Mouse (Mus musculus): Measurements from ENCODE around the gene Pced1b.

DNA sequence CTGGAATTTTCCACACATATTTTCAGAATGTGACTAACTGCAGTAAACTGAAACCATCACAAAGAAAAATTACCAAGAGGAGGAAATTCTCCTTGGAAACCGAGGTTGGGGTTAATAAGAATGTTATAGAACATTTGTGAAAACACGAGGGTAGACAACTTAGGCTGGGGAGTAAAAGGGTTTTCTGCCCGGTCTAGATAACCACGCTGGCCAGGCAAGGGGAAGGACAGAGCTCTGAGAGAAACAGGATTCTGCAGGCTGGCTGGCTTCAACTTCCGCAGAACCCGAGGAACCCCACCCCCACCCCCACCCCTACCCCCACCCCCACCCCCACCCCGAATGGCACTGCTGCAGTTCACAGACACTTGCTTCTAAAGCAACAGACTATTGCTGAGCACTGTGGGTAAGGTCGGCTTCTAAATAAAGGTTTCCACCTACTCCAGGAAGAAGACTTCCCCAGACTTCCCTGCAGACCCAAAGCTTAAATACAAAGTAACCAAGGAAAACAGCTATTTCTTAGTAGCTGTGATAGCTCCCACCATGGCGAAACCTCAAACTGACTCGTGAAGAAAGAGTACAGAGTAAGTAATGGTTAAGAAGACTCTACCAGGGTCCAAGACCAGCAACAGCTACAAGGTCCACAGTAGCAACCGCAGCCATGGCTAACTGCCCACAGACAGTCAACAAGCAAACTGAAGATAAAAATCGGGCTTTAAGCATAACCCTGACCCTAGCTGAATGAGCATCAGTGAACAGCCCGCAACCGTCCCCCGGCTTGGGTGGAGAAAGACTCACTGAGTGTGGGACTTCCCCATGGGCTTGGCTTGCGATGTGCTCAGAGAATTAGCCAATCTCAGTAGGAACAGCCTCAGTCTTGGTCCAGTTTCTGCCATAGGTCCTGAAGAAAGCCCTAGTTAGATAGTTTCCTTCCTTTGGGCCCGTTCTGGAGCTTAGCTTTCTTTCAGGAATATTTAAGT, 34.1 kb upstream of the Pced1b start:
- no peak for TF ChIP-seq CTCF (conservative IDR thresholded peaks at IDR 0.05; ENCODE audit: low read length)
- no peak for TF ChIP-seq NANOG (IDR thresholded peaks at IDR 0.05; ENCODE audit: borderline replicate concordance, low read length)
- no peak for TF ChIP-seq POU5F1 (IDR thresholded peaks at IDR 0.05; ENCODE audit: borderline replicate concordance, low read length)
